Mouse (Mus musculus): Measurements from ENCODE around the gene Sat2.

The Sat2 gene

DNA sequence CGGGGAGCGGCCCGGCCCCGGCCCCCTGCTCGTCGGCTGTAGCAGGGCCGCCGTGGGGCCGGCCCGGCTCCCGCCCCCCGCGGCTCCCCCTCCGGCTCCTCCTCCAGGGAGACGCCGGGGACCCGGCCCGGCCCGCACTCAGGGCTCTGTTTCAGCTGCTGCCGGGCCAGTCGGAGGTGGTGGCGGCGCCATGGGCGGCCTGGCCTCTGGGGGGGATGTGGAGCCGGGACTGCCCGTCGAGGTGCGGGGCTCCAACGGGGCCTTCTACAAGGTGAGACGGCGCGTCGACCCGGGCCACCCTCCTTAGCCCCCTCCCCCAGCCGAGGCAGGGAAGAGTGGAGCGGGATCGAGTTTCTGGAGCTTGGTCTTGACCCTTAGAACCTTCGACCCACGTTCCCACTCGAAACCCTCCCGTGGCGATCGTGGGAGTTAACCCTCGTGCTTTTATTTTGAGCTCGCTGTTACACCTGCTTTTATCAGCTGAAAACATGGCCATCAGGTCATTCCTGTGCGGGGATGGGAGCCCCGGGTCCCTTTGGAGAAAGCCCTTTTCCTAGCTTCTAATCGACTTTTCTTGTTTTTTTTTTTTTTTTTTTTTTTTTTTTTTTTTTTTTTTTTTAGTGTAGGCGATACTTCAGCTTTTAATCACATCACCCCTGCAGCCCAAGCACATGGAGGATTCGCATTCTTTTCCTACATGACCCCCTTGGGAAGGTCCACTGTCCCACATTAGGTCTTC lies 11.5 kb downstream of the Sat2 start:
- no peak for DNase-seq (ENCODE audit: low read depth)

DNA sequence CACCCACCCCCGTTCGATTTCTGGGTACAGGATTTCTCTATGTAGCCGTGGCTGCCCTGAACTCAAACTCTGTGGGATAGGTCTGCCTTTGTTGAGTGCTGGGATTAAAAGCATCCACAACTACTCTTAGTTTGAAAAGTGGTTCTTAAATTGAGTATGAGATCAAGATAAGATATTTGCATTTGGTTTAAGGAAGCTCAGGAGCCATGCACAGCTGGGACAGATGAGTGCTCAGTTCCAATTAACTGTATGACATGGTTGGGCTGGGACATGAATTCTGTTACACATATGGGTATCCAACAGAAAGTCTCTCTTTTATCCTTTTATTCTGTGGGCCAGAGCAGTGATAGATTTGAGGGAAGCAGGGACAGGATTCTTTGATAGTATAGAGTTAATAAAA lies 13.6 kb downstream of the Sat2 start:
- DNase-seq (ENCODE audit: low read depth): no peak

DNA sequence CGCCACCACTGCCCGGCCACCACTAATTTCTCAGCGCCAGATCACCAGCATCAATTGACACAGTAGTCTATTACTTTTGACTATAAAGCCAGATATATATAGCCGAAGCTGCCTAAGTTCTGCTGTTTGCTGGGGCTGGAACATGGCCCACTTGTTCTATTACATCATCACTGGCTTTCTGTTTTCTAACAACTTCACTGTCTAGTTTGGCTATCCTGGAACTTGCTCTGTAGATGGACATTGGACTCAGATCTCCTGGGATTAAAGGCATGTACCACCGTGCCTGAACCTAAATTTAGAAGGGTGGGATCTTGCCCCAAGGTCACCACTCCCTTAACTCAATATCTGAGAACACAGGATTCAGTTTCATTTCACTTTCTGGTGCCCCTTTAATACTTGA lies 24.0 kb downstream of the Sat2 start:
- no peak for DNase-seq (ENCODE audit: low read depth)

DNA sequence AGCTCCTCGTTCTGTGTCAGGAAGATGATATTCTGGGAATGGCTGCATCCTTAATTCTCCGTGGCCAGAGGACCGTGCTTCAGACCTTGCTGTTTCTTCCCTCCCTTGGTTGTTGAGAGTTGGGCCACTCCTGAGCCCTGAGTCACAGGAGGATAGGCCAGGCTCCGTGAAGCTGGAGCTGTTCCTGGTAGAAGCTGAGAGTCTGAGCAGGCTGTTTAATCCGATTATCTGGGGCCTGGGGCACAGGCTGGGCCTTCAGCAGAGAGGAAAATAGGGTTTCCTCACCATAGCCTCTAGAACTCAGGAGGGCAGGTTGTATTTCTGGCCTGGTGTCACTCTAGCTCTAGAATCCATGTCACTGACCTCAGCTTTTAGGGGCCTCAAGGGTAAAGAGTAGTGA lies 31.6 kb downstream of the Sat2 start:
- no peak for DNase-seq (ENCODE audit: low read depth)

GRCm38 (mm10) chr11:69654760-69655159 lies 32.9 kb downstream of the Sat2 start:
- no peak for DNase-seq (ENCODE audit: low read depth)

GRCm38 (mm10) chr11:69655264-69656064 lies 33.6 kb downstream of the Sat2 start, which contains the start of gene Sox15:
Gene Sox15, plus strand, starts transcription at chr11:69655314.
- peak; percentile 56 for DNase-seq (ENCODE audit: low read depth)

DNA sequence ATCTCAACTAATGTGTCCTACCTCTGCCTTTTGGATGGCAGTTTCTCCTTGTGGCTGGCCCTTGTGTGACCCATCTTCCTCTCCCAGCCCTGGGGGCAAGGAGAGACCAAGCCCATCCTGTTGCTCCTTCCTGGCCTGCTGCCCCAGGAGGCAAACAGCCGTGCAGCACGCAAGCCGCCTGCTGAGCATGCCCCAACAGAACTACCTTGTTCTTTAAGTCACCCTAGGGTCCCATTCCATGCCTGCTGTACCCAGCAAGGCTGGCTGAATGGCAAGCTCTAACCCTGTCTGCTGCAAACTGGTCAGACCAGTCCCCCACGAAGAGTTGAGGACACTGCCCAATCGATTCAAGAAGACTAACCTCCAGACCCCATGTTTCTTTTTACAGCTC lies 34.2 kb downstream of the Sat2 start:
- no peak for DNase-seq (ENCODE audit: low read depth)

GRCm38 (mm10) chr11:69656617-69657461 lies 35.0 kb downstream of the Sat2 start:
- peak; percentile 82 for DNase-seq (ENCODE audit: low read depth)

GRCm38 (mm10) chr11:69657462-69657881 lies 35.6 kb downstream of the Sat2 start:
- no peak for DNase-seq (ENCODE audit: low read depth)

DNA sequence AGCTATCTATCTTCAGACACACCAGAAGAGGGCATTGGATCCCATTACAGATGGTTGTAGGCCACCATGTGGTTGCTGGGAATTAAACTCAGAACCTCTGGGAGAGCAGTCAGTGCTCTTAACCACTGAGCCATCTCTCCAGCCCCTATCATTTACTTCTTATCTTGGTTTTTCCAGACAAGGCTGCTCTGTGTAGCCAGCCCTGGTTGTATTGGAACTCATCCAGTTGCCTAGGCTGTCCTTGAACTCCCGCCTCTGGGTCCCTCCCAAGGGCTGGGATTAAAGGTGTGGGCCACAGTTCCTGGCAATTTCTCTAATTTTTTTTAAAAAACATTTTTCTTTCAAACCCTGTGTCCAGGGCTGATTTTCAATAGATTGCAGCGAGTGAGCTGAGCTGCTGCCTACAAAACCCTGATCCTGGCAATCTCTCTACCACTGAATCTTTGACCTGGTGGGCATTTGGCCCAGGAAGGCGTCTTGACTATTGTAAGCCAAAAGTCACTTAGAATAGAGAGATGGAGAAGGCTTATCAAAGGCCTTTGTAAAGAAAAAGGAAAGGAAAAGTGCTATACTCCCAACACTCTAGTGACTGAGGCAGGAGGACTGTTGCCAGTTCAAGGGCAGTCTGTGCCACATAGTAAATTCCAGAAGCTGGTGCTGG lies 39.5 kb downstream of the Sat2 start:
- DNase-seq (ENCODE audit: low read depth): peak; percentile 28

GRCm38 (mm10) chr11:69662213-69662966 lies 40.6 kb downstream of the Sat2 start, which contains the start of gene Mpdu1:
Gene Mpdu1, minus strand, starts transcription at chr11:69662642.
- DNase-seq (ENCODE audit: low read depth): peak; percentile 97

DNA sequence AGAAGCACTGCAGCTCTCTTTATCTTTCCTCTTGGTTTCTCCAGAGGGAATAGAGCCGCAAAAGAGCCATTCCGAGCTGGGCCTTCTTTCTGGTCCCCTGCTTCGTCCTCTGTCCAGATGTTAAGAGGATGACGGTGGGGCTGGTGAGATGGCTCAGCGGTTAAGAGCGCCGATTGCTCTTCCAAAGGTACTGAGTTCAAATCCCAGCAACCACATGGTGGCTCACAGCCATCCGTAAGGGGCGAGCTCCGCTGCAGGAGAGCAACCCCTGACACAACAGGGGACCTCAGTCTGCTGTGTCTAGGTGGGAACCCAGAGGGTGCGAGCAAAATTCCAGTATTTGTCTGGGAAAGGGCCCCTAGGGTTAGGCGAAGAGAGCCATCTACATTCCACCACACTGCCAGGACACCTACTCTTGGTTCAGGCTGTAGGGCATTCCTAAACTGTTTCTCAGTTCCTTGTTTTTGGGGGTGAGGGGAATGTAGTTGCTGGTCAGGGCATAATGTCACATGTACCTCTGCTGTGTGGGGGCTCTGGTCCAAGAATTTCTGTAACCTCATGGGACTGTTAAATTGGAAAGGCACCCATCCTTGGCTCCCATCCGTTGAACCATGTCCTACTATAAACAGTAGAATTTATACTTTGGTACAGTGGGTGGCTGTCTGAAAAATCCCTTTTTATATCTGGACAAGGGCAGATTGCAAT lies 41.3 kb downstream of the Sat2 start:
- peak; percentile 26 for DNase-seq (ENCODE audit: low read depth)

DNA sequence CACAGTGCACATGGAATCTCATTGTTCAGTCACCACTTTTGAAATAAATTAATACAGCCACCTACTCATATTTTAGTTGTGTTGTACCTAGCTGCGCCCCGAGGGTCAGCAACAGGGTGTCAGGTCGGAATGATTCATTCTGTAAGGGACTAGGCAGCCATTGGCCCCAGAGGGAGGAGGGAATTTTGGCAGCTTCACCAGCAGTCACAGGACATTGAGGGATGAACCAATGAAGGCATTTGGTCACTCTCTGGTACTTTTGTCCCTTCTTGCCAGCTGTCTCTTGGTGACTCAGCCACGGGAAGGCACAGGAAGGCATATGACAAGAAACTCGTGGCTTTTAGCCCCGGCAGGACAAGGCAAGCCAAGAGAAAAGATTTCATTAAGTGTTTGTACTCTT lies 42.0 kb downstream of the Sat2 start:
- DNase-seq (ENCODE audit: low read depth): no peak

DNA sequence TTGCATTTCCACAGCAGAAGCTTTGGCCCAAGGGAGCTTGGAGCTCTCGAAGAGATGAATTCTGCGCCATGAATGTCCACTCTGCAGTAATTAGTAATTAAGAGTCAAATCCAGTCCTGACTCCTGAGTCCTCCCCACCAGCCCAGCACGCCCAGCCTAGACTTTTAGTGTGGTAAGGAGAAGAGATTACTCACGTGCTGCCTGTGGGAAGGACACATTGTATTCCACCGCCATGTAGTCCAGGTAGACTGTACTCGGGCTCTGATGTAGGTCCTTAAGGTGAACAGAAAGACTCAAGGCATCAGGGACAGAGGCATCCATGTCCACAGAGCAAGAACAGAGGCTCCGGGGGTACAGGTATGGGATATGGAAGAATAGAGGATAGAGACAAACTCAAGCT lies 43.0 kb downstream of the Sat2 start:
- DNase-seq (ENCODE audit: low read depth): no peak

GRCm38 (mm10) chr11:69665457-69665960 lies 43.7 kb downstream of the Sat2 start:
- DNase-seq (ENCODE audit: low read depth): peak; percentile 28

DNA sequence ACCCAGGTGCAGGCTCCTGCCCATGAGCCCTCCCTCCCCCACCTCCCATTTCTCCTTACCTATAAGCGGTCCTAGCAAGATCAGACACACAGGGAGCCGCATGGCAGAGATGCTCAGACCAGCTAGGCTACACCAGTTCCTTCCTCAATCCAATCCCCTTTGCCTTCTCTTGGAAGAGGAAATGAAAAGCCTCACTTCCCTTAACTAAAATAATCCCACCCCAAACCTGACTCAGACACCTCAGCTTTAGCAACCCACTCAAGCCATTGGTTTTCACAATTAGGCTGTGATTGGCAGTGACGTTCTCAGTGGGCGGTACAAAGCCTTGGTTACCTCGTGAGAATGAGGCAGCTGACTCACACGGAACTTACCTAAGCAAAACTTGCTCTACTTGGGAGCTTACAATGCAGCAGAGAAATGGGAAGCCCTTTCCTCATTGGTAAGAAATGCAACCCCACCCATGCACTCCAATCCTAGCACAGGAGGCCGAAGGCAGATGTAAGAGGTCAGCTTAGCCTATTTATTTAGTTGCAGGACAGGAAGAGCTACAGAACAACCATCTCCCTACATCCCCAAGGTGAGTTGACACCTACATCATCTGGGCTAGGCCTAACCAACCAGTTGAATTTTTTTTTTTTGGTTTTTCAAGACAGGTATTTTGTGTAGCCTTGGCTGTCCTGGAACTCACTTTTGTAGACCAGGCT lies 44.3 kb downstream of the Sat2 start, which contains the start of gene Cd68:
Gene Cd68 (minus strand): TSS at position 193 of the 704 bp plus-strand sequence.
- DNase-seq (ENCODE audit: low read depth): peak; percentile 70

DNA sequence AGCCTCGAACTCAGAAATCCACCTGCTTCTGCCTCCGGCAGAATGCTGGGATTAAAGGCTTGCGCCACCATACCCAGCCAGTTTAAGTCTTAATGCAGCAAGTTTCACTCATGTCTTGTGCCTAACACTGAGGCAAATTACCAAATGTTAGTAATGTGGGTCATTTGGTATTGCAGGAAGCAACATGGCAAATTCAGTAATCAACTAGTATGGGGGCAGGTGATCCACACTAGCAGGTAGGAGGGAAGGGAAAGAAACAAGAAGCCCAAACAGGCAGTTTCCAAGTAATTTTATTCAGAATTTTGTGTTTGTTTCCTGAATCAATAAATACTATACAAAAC lies 44.8 kb downstream of the Sat2 start:
- DNase-seq (ENCODE audit: low read depth): peak; percentile 47

DNA sequence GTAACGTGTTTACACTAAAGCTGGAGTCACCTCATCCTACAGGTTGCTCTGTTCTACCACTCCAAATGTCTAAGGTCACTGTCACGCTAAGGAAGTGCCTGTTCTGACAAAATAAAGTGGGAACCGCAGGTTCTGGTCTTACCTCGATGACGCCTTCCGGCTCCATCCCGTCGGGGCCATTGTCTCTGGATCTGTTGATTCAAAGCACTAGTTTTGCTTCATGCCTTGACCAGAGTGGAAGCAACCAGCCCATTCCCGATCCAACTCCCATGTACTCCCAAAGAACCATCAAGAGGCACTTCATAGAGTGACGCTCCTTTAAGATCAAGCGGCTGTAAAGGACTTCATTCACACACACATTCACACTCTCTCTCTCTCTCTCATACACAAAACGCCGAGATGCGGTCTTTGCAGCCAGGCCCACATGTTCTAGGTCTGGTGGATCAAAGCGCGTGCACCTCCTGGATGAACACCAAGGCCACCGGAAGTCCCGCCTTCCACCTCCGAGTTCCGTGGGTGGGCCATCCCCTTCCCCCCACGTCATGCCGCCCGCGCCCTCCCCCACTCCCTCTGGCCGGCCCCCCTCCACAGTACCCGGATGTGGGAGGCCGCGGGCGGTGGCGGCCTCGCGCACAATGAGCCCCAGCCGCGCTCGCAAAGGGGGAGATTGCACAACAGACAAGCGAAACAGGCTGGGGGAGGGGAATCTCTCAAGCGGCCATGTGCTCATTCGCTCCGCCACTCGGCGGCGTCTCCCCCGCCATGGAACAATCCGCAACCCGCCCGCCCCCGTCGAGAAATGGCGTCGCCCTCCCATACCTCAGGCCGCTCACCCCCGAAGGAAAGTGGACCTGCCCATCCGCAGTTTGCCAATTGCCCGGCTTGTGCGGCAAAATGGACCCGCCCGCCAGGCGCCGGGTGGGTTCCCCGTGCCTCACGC lies 49.2 kb downstream of the Sat2 start:
- peak; percentile 98 for DNase-seq (ENCODE audit: low read depth)
